Mouse (Mus musculus): ENCODE measurements around the gene Cdc42ep1. TPM values are rescaled to one million over a fixed set of nuclear protein-coding genes. Genes with fewer than 3 reads are reported as not detected.
A peak's percentile ranks its signal among the peaks of the same experiment; 100 is the strongest.
"Not testable (repeated sequence)": the region's sequence is repeated elsewhere in the genome, so short reads cannot be mapped to it uniquely, and the experiment has no call there.

Gene Cdc42ep1
- total and polyA plus RNA-seq, 3 experiments: 0.04 to 1.7 TPM; not detected in 1

DNA sequence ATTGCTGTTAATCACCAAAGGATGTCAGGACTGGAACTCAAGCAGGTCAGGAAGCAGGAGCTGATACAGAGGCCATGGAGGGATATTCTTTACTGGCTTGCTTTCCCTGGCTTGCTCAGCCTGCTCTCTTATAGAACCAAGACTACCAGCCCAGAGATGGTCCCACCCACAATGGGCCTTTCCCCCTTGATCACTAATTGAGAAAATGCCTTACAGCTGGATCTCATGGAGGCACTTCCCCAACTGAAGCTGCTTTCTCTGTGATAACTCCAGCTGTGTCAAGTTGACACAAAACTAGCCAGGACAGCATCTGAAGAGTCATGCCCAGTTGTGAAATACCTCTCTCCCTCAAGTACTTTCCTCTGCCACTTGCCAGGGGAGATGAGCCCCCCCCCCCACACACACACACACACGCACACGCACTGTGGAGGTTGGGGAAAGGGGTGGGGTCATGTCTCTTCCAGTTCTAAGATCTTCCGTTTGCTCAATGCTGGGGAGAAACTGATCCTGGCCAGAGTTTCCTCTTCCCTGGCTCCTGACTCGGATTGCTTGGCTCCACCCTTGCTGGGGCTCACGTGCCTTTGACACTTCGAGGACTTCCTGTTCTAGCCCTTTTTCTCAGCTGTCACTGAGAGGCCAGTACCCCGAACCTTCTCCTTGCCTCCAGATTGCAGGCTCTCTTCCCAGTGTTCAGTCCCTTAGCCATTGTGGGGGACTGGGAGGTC is 36.5 kb downstream of the Cdc42ep1 start:
- DNase-seq (ENCODE audit: low read depth, low spot score): peak; percentile 58
- H3K4me3 ChIP-seq (ENCODE audit: control insufficient read depth in 1 of 2, insufficient read depth in 1 of 2, low read depth in 2 of 2, low read length in 2 of 2): not testable (repeated sequence)

DNA sequence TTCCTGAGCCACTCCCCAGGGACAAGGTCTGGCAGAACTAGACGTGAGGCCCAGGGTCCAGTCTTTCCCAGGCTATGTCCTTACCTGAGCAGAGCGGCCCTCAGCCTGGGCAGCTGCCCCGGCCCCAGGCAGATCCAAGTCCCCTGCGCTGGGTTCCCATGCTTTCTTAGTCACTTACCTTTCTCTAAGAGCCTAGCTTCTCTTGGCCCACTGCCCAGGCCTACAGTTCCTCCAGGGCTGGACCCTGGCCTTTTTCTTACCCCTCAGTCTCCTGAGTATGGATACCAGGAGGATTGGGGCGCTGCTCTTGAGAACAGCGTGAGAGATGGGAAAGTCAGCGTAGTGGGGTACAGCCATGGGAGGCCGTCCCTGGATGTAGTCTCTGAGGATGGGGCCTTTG is 38.0 kb downstream of the Cdc42ep1 start:
- peaks cover 9% of the 10 kb centered on the region for H3K79me2 ChIP-seq (ENCODE audit: control insufficient read depth, insufficient read depth, low read length, poor library complexity)
- peaks cover 0 to 6% of the 10 kb centered on the region in 2 experiments; a peak in 2 of 4 replicates for H3K4me1 ChIP-seq (ENCODE audit: control insufficient read depth in 1 of 2, insufficient read depth in 2 of 2, low read length in 2 of 2)
- no peaks in the 10 kb centered on the region for H3K27me3 ChIP-seq (ENCODE audit: control insufficient read depth in 1 of 2, insufficient read depth in 2 of 2, low read length in 2 of 2)
- H3K9me3 ChIP-seq (replicated peaks; ENCODE audit: insufficient read depth, low read length): no peaks in the 10 kb centered on the region
- H3K36me3 ChIP-seq (ENCODE audit: control insufficient read depth in 1 of 2, insufficient read depth in 2 of 2, low read length in 2 of 2): peaks cover 0 to 8% of the 10 kb centered on the region in 2 experiments; a peak in 2 of 4 replicates
- H3K27ac ChIP-seq (ENCODE audit: control insufficient read depth, low read depth, low read length): no peak overlapping the region
- TF ChIP-seq CTCF (IDR thresholded peaks at IDR 0.05 in 2 of 3, conservative IDR thresholded peaks at IDR 0.05 in 1 of 3; ENCODE audit: control insufficient read depth in 1 of 3, insufficient read depth in 1 of 3, low read depth in 2 of 3, low read length in 3 of 3, poor library complexity in 1 of 3, severe bottlenecking in 1 of 3) (no peak), MXI1 (IDR thresholded peaks at IDR 0.05; ENCODE audit: low read depth, low read length) (no peak), MEF2A (IDR thresholded peaks at IDR 0.05; ENCODE audit: extremely low read depth, insufficient replicate concordance, low read depth, low read length, poor library complexity, severe bottlenecking) (no peak), CHD1 (IDR thresholded peaks at IDR 0.05; ENCODE audit: low read depth, low read length) (no peak), ZC3H11A (IDR thresholded peaks at IDR 0.05; ENCODE audit: low read depth, low read length) (no peak), USF1 (IDR thresholded peaks at IDR 0.05; ENCODE audit: low read depth, low read length) (no peak), GABPA (IDR thresholded peaks at IDR 0.05; ENCODE audit: low read depth, low read length) (no peak), ELF1 (IDR thresholded peaks at IDR 0.05; ENCODE audit: low read depth, low read length) (no peak), HCFC1 (IDR thresholded peaks at IDR 0.05; ENCODE audit: low read depth, low read length) (no peak), ZMIZ1 (IDR thresholded peaks at IDR 0.05; ENCODE audit: low read depth, low read length) (no peak), MAFK (IDR thresholded peaks at IDR 0.05; ENCODE audit: borderline replicate concordance, low read depth, low read length) (no peak), ETS1 (IDR thresholded peaks at IDR 0.05; ENCODE audit: low read depth, low read length) (no peak), TCF12 (IDR thresholded peaks at IDR 0.05; ENCODE audit: low read depth, low read length) (no peak), ZNF384 (IDR thresholded peaks at IDR 0.05; ENCODE audit: low read depth, low read length) (no peak), MYB (IDR thresholded peaks at IDR 0.05; ENCODE audit: low read depth, low read length) (no peak), RCOR1 (IDR thresholded peaks at IDR 0.05; ENCODE audit: low read depth, low read length) (no peak), GATA1 (IDR thresholded peaks at IDR 0.05; ENCODE audit: low read depth, low read length) (no peak), BHLHE40 (IDR thresholded peaks at IDR 0.05; ENCODE audit: borderline replicate concordance, low read depth, low read length) (no peak), MYC (IDR thresholded peaks at IDR 0.05; ENCODE audit: low read depth, low read length) (no peak)
- H3K4me3 ChIP-seq (ENCODE audit: control insufficient read depth in 1 of 2, insufficient read depth in 1 of 2, low read depth in 2 of 2, low read length in 2 of 2): no peak overlapping the region
- DNase-seq (ENCODE audit: low read depth, low spot score): no peak
- no peak overlapping the region for H3K9ac ChIP-seq (ENCODE audit: control insufficient read depth, low read depth, low read length, poor library complexity, severe bottlenecking)

More for the DNA sequence above, 36.5 kb downstream of the Cdc42ep1 start:
- TF ChIP-seq ELF1 (IDR thresholded peaks at IDR 0.05; ENCODE audit: low read depth, low read length): peak; percentile 22; the same call in 1 of the 2 replicates
- TF ChIP-seq BHLHE40 (IDR thresholded peaks at IDR 0.05; ENCODE audit: borderline replicate concordance, low read depth, low read length): peak; percentile 93
- TF ChIP-seq SIN3A (IDR thresholded peaks at IDR 0.05; ENCODE audit: low read length): peak; percentile 60
- peak; percentile 78 for TF ChIP-seq USF1 (IDR thresholded peaks at IDR 0.05; ENCODE audit: low read depth, low read length)
- TF ChIP-seq MXI1 (IDR thresholded peaks at IDR 0.05; ENCODE audit: low read depth, low read length): peak; percentile 71
- TF ChIP-seq MAX (IDR thresholded peaks at IDR 0.05; ENCODE audit: low read length): peak; percentile 80
- H3K9ac ChIP-seq (ENCODE audit: control insufficient read depth, low read depth, low read length, poor library complexity, severe bottlenecking); H3K9me3 ChIP-seq (replicated peaks; ENCODE audit: insufficient read depth, low read length); H3K4me1 ChIP-seq (ENCODE audit: control insufficient read depth in 1 of 2, insufficient read depth in 2 of 2, low read length in 2 of 2); H3K27ac ChIP-seq (ENCODE audit: control insufficient read depth, low read depth, low read length); H3K36me3 ChIP-seq (ENCODE audit: control insufficient read depth in 1 of 2, insufficient read depth in 2 of 2, low read length in 2 of 2); H3K79me2 ChIP-seq (ENCODE audit: control insufficient read depth, insufficient read depth, low read length, poor library complexity); H3K27me3 ChIP-seq (ENCODE audit: control insufficient read depth in 1 of 2, insufficient read depth in 2 of 2, low read length in 2 of 2): not testable (repeated sequence)

Measured in MEL (cell line).